Comparison of ENCODE assay signal across 8 mouse cellular contexts in genomic region chr5:125433793-125434337, GRCm38 (mm10). TPM values are rescaled to one million over a fixed set of nuclear protein-coding genes. Genes with fewer than 3 reads are reported as not detected.
DNase-seq lines count a peak whose midpoint lies in the region; ATAC-seq and TF ChIP-seq lines count a peak whose summit lies in the region.

Gene Dhx37, minus strand, starts transcription at chr5:125434121.

- peaks cover 50% of the 10 kb centered on the region for H3K4me1 ChIP-seq in E14TG2a.4 (replicated peaks; ENCODE audit: low read depth, low read length)
- peaks cover 12% of the 10 kb centered on the region for H3K4me1 ChIP-seq in forebrain, embryonic 12.5 days
- H3K4me1 ChIP-seq in heart, postnatal 0 days (ENCODE audit: control insufficient read depth, insufficient read depth): 0 out of 2 replicates have a peak, but pooled peaks cover 9% of the 10 kb centered on the region
- peaks cover 17% of the 10 kb centered on the region for H3K4me1 ChIP-seq in liver, embryonic 16.5 days (ENCODE audit: control insufficient read depth, low read depth, low read length)
- peaks cover 12% of the 10 kb centered on the region for H3K4me1 ChIP-seq in neural tube, embryonic 13.5 days (replicated peaks)
- H3K4me1 ChIP-seq in testis, adult 2 months (ENCODE audit: control insufficient read depth, insufficient read depth, low read length): peaks cover 3% of the 10 kb centered on the region; the same call in 1 of the 2 replicates

- peak within 1 kb of the TSS; percentile 47; the same call in 1 of the 2 replicates for H3K27ac ChIP-seq in forebrain, embryonic 12.5 days
- peak within 1 kb of the TSS; percentile 62 for H3K27ac ChIP-seq in heart, postnatal 0 days (ENCODE audit: low read depth)
- peak within 1 kb of the TSS; percentile 81 for H3K27ac ChIP-seq in liver, embryonic 16.5 days (ENCODE audit: low read length)
- peak within 1 kb of the TSS; percentile 70 for H3K27ac ChIP-seq in neural tube, embryonic 13.5 days (replicated peaks)
- H3K27ac ChIP-seq in testis, adult 2 months (ENCODE audit: control insufficient read depth, insufficient read depth, low read depth, low read length): peak within 1 kb of the TSS; percentile 89

- peak; percentile 98 for ATAC-seq in forebrain, embryonic 12.5 days (ENCODE audit: low FRiP score)
- ATAC-seq in heart, postnatal 0 days (ENCODE audit: insufficient read depth, low read depth): peak; percentile 93
- peak; percentile 99 for ATAC-seq in liver, embryonic 16.5 days (ENCODE audit: low read depth)
- peak; percentile 96 for ATAC-seq in neural tube, embryonic 13.5 days (ENCODE audit: low read depth)

- H3K27me3 ChIP-seq in E14TG2a.4 (ENCODE audit: insufficient read depth, low read length): no peaks in the 10 kb centered on the region
- 0 out of 2 replicates have a peak, but pooled peaks cover 3% of the 10 kb centered on the region for H3K27me3 ChIP-seq in forebrain, embryonic 12.5 days
- no peaks in the 10 kb centered on the region for H3K27me3 ChIP-seq in heart, postnatal 0 days (ENCODE audit: control insufficient read depth, insufficient read depth, low read length)
- H3K27me3 ChIP-seq in liver, embryonic 16.5 days (ENCODE audit: control insufficient read depth, insufficient read depth, low read depth, low read length): no peaks in the 10 kb centered on the region
- no peaks in the 10 kb centered on the region for H3K27me3 ChIP-seq in neural tube, embryonic 13.5 days
- no peaks in the 10 kb centered on the region for H3K27me3 ChIP-seq in testis, adult 2 months (ENCODE audit: control insufficient read depth, insufficient read depth, low read length)

- peak; percentile 96 for DNase-seq in c-Kit-positive CD71-positive TER-119-positive erythroid progenitor cells, embryonic 14.5 days (ENCODE audit: low spot score)
- DNase-seq in heart, postnatal 0 days (ENCODE audit: low spot score): peak; percentile 97
- peak; percentile 95 to 97 for DNase-seq in kidney, postnatal 4 days

- TF ChIP-seq POLR2A in testis, adult 2 months (IDR thresholded peaks at IDR 0.05; ENCODE audit: control insufficient read depth, low read depth, low read length): peak; percentile 87

- WGBS in forebrain, embryonic 12.5 days: under 1% methylated on average over 46 of the region's 46 CpGs
- under 1% methylated on average over 46 of the region's 46 CpGs for WGBS in heart, postnatal 0 days
- under 1% methylated on average over 46 of the region's 46 CpGs for WGBS in liver, embryonic 16.5 days (ENCODE audit: insufficient replicate concordance)
- WGBS in neural tube, embryonic 13.5 days: under 1% methylated on average over 46 of the region's 46 CpGs

- peak within 1 kb of the TSS; percentile 82 for H3K9ac ChIP-seq in forebrain, embryonic 12.5 days
- H3K9ac ChIP-seq in heart, postnatal 0 days (replicated peaks; ENCODE audit: low read depth, low read length): peak within 1 kb of the TSS; percentile 78
- peak within 1 kb of the TSS; percentile 93 for H3K9ac ChIP-seq in liver, embryonic 16.5 days (ENCODE audit: low read depth, low read length)
- H3K9ac ChIP-seq in neural tube, embryonic 13.5 days: peak within 1 kb of the TSS; percentile 89

- TF ChIP-seq CTCF in E14TG2a.4 (conservative IDR thresholded peaks at IDR 0.05; ENCODE audit: low read length): no peak
- TF ChIP-seq CTCF in heart, postnatal 0 days (IDR thresholded peaks at IDR 0.05; ENCODE audit: low read depth): no peak
- no peak for TF ChIP-seq CTCF in testis, adult 2 months (IDR thresholded peaks at IDR 0.05; ENCODE audit: control insufficient read depth, insufficient read depth, insufficient replicate concordance, low read depth, low read length)

- peak within 1 kb of the TSS; percentile 98 for H3K4me3 ChIP-seq in E14TG2a.4 (replicated peaks; ENCODE audit: low read length)
- H3K4me3 ChIP-seq in forebrain, embryonic 12.5 days (replicated peaks): peak within 1 kb of the TSS; percentile 77
- peak within 1 kb of the TSS; percentile 81 for H3K4me3 ChIP-seq in heart, postnatal 0 days (ENCODE audit: low read depth, low read length)
- peak within 1 kb of the TSS; percentile 93 for H3K4me3 ChIP-seq in liver, embryonic 16.5 days (ENCODE audit: low read depth, low read length)
- peak within 1 kb of the TSS; percentile 84 for H3K4me3 ChIP-seq in neural tube, embryonic 13.5 days
- H3K4me3 ChIP-seq in testis, adult 2 months (ENCODE audit: control insufficient read depth, low read depth, low read length): peak within 1 kb of the TSS; percentile 90

- no peak for TF ChIP-seq EP300 in heart, postnatal 0 days (IDR thresholded peaks at IDR 0.05; ENCODE audit: low read depth)

- peak within 1 kb of the TSS; percentile 86 for H3K4me2 ChIP-seq in forebrain, embryonic 12.5 days
- peak within 1 kb of the TSS; percentile 85 for H3K4me2 ChIP-seq in heart, postnatal 0 days (ENCODE audit: low read depth, low read length)
- peak within 1 kb of the TSS; percentile 99 for H3K4me2 ChIP-seq in liver, embryonic 16.5 days (ENCODE audit: low read depth, low read length)
- peak within 1 kb of the TSS; percentile 87 for H3K4me2 ChIP-seq in neural tube, embryonic 13.5 days

- no peaks in the 10 kb centered on the region for H3K9me3 ChIP-seq in E14TG2a.4 (ENCODE audit: low read length)
- no peaks in the 10 kb centered on the region for H3K9me3 ChIP-seq in forebrain, embryonic 12.5 days
- no peaks in the 10 kb centered on the region for H3K9me3 ChIP-seq in heart, postnatal 0 days (replicated peaks; ENCODE audit: control insufficient read depth, low read length)
- no peaks in the 10 kb centered on the region for H3K9me3 ChIP-seq in liver, embryonic 16.5 days (replicated peaks; ENCODE audit: control insufficient read depth, low read length)
- no peaks in the 10 kb centered on the region; the same call in 1 of the 2 replicates for H3K9me3 ChIP-seq in neural tube, embryonic 13.5 days

- H3K36me3 ChIP-seq in E14TG2a.4 (ENCODE audit: insufficient read depth, low read length): peaks cover 36% of the 10 kb centered on the region
- peaks cover 31% of the 10 kb centered on the region for H3K36me3 ChIP-seq in forebrain, embryonic 12.5 days (replicated peaks)
- peaks cover 25% of the 10 kb centered on the region for H3K36me3 ChIP-seq in heart, postnatal 0 days (replicated peaks; ENCODE audit: control insufficient read depth, insufficient read depth, low read length)
- H3K36me3 ChIP-seq in liver, embryonic 16.5 days (ENCODE audit: control insufficient read depth, insufficient read depth): peaks cover 16% of the 10 kb centered on the region
- H3K36me3 ChIP-seq in neural tube, embryonic 13.5 days: peaks cover 29% of the 10 kb centered on the region
- H3K36me3 ChIP-seq in testis, adult 2 months (ENCODE audit: control insufficient read depth, insufficient read depth, low read length): peaks cover 2% of the 10 kb centered on the region

RNA-seq across cellular contexts. Expression of gene Dhx37, which starts in this region (rescaled TPM):
- polyA plus RNA-seq in forebrain, embryonic 12.5 days (2016; fragmentation: Nextera tagmentation; extraction: Ambion mirVana): 16.5 and 17.1 TPM in 2 replicates
- total RNA-seq in heart, postnatal 0 days (2014; rRNA removed; ENCODE audit: low replicate concordance): 5.9 and 16.2 TPM in 2 replicates
- polyA plus RNA-seq in heart, postnatal 0 days (2015; fragmentation: Nextera tagmentation; extraction: Ambion mirVana): 5.5 and 6.8 TPM in 2 replicates
- polyA plus RNA-seq in liver, embryonic 16.5 days (2015; fragmentation: Nextera tagmentation; extraction: Ambion mirVana): 4.0 and 4.2 TPM in 2 replicates
- polyA plus RNA-seq in neural tube, embryonic 13.5 days (2015; fragmentation: Nextera tagmentation; extraction: Ambion mirVana): 9.0 and 10.6 TPM in 2 replicates
- 17.0 and 19.5 TPM in 2 replicates for polyA plus RNA-seq in testis, adult 2 months (2012; rRNA removed)

Comparison
In these comparisons a context has a peak if more than half of its experiments do, and no peak if none do; other contexts are left out.
1. Peak in every context shown above with its lines: DNase-seq, ATAC-seq, H3K4me3 ChIP-seq and H3K27ac ChIP-seq.